Mouse (Mus musculus) G1E-ER4 (cell line): ENCODE data around the gene Khnyn. TPM values are rescaled to one million over a fixed set of nuclear protein-coding genes. Genes with fewer than 3 reads are reported as not detected.

Experiments used
- GATA1 ChIP-seq: IDR thresholded peaks from one replicate; pipeline ENCODE4 v1.8.0; 2012; ENCODE audit warnings: low read length, inconsistent platforms
- polyA plus RNA-seq: library from polyadenylated mRNA; stranded (reverse); fragments of >175 nt; gene quantifications from 2 replicates; pipeline ENCODE4 v1.2.3, GENCODE M21; 2012

Gene Khnyn
- polyA plus RNA-seq, 1 experiment = 15.0 TPM

DNA sequence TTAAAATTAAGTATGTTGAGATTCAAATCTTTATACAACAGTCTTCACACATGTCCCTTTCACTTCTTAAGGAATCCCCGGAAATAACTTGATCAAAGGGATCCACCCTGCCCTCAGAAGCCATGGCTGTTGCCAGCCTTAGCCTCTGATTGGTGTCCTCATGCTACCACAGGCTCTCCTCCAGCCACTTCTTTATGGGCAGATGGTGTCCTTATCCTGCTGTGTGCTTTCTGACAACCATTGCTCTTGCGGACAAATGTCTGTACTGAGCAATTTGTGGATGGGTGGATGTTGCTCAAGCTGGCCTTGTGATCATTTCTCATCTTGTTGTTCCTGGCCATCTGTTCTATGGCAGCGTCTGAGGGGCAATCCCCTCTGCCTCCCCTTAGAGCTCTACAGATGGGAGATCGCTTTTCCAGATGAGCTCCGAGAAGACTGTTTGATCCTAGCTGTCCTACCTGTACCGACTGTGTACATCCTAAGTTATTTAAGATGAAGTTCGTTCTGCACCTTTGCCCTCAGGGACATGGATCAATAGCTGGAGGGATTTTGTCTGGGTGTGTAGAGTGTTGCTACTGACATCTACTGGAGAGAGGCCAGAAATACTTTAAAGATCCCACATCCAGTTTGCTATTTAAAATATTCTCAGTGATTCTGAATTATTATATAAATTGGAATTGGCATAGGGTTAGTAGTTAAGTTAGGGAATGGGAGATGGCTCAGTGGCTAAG lies 55.5 kb downstream of the Khnyn start:
- no peak for TF ChIP-seq GATA1

DNA sequence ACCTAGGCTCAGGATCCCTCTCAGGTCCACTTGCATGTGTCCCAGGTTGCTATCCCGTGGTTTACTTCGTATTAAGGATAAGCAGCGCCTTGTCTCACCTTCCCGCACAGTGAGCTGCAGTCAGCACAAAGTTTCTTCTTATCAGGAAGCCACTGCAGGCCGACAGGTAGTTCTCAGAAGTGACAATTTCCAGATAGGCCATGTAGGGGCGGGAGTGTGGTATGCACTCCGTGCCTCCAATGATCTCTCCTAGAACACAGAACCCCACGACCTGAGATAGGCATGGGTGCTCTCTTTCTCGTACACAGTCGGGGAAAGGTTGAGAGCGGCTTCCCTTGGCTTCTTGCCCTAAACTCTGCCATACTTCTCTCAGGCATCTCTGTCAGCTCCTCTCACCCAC lies 58.9 kb downstream of the Khnyn start:
- TF ChIP-seq GATA1 = no peak

DNA sequence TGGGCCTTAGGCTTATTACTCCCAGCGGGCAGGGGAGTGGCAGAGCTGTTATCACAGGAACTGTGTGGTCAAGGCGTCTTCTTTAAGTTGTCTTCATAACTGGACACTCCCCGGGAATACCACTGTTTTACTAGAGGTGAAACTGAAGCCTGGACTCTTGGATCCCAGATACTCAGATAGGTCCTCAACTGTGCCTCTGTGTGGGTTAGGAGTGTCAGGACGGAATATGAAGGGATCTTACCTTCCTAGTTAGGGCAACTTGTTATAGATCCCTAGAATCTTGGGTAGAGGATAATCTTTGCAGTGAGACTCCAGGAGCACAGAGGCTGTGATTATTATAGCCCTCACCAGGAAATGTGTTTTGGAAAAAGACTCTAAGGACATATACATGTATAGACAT lies 59.8 kb downstream of the Khnyn start, which contains the start of gene Cma1:
TSS of gene Cma1 (minus strand) at position 101 of the 400 bp plus-strand sequence.
- TF ChIP-seq GATA1 = no peak

DNA sequence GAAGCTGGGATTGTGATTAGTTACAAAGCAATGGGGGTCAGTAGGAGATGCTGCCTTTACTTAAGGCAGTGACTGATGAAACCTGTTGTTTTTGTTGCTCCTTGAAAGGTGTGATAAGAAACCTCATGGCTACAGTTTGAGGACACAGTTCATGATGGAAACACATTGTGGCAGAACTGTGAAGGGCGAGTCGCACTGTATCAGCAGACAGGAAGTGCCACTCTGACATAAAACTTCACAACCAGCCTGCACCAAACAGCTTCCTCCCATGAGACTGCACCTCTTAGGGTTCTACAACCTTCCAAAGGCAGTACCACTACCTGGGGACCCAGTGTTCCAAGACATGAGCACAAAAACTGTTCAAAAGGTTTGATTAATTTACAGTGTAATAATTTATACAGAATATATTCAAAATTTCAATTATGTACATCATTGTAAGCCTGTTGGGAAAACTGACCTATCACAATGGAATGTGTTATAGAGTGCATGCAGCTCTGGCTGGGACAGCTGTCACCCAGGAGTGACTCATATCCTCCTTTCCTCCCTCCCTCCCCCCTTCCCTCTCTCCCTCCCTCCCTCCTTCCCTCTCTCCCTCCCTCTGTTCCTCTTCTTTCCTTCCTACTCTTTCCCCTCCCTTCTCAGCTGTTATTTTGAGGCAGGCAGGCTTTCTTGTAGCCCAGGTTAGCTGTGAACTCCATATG lies 61.7 kb downstream of the Khnyn start:
- TF ChIP-seq GATA1 = no peak

Other genes starting within 250 kb of the Khnyn start
- gene Ipo4, start 249.0 kb upstream of the Khnyn start, polyA plus RNA-seq = 50.5 and 123 TPM in 2 replicates
- 3.7 TPM in 1 of 2 replicates, not detected in the other for gene Gm49378, start 247.1 kb upstream of the Khnyn start, polyA plus RNA-seq
- 14.7 and 17.9 TPM in 2 replicates for gene Tm9sf1, start 241.1 kb upstream of the Khnyn start, polyA plus RNA-seq
- 0.24 TPM in 2 replicates for gene Tssk4, start 234.8 kb upstream of the Khnyn start, polyA plus RNA-seq
- gene Mdp1, start 224.4 kb upstream of the Khnyn start, polyA plus RNA-seq = 13.0 and 22.6 TPM in 2 replicates
- gene Gmpr2, start 213.0 kb upstream of the Khnyn start, polyA plus RNA-seq = 24.5 and 33.3 TPM in 2 replicates
- 115 and 142 TPM in 2 replicates for gene Nedd8, start 212.8 kb upstream of the Khnyn start, polyA plus RNA-seq
- 44.5 and 52.2 TPM in 2 replicates for gene Tinf2, start 203.1 kb upstream of the Khnyn start, polyA plus RNA-seq
- gene Tgm1, start 171.0 kb upstream of the Khnyn start, polyA plus RNA-seq = 7.5 and 9.0 TPM in 2 replicates
- gene Rabggta, start 162.7 kb upstream of the Khnyn start, polyA plus RNA-seq = 19.2 and 26.8 TPM in 2 replicates
- 2.0 and 3.8 TPM in 2 replicates for gene Dhrs1, start 139.3 kb upstream of the Khnyn start, polyA plus RNA-seq
- 49.1 and 80.2 TPM in 2 replicates for gene Nop9, start 139.3 kb upstream of the Khnyn start, polyA plus RNA-seq
- not detected in 2 replicates for gene Cideb, start 126.5 kb upstream of the Khnyn start, polyA plus RNA-seq
- gene Ltb4r2, start 123.5 kb upstream of the Khnyn start, polyA plus RNA-seq = not detected in 2 replicates
- 0.21 TPM in 1 of 2 replicates, not detected in the other for gene Ltb4r1, start 119.0 kb upstream of the Khnyn start, polyA plus RNA-seq
- gene Adcy4, start 100.9 kb upstream of the Khnyn start, polyA plus RNA-seq = 0.01 and 0.06 TPM in 2 replicates
- 0.28 and 0.29 TPM in 2 replicates for gene Ripk3, start 96.1 kb upstream of the Khnyn start, polyA plus RNA-seq
- gene Nfatc4, start 61.8 kb upstream of the Khnyn start, polyA plus RNA-seq = 0.04 TPM in 1 of 2 replicates, not detected in the other
- gene Nynrin, start 30.9 kb upstream of the Khnyn start, polyA plus RNA-seq = 0.05 and 0.06 TPM in 2 replicates
- 0.08 and 0.09 TPM in 2 replicates for gene Cbln3, start 555 bp upstream of the Khnyn start, polyA plus RNA-seq
- gene Sdr39u1, start 15.3 kb downstream of the Khnyn start, polyA plus RNA-seq = not detected in 2 replicates
- not detected in 2 replicates for gene Cma1, start 59.7 kb downstream of the Khnyn start, polyA plus RNA-seq
- not detected in 2 replicates for gene Cma2, start 66.0 kb downstream of the Khnyn start, polyA plus RNA-seq
- 0.05 and 0.10 TPM in 2 replicates for gene Mcpt1, start 133.0 kb downstream of the Khnyn start, polyA plus RNA-seq
- not detected in 2 replicates for gene Mcpt9, start 145.5 kb downstream of the Khnyn start, polyA plus RNA-seq
- gene Mcpt2, start 157.1 kb downstream of the Khnyn start, polyA plus RNA-seq = 0.08 TPM in 2 replicates
- gene Mcpt4, start 177.4 kb downstream of the Khnyn start, polyA plus RNA-seq = not detected in 2 replicates
- not detected in 2 replicates for gene Mcpt8, start 200.3 kb downstream of the Khnyn start, polyA plus RNA-seq
- not detected in 2 replicates for gene Ctsg, start 217.6 kb downstream of the Khnyn start, polyA plus RNA-seq
- not detected in 2 replicates for gene Gzme, start 235.7 kb downstream of the Khnyn start, polyA plus RNA-seq
- not detected in 2 replicates for gene Gzmd, start 247.7 kb downstream of the Khnyn start, polyA plus RNA-seq